Mouse (Mus musculus): Measurements from ENCODE around the gene Lrch1.
A peak's percentile ranks its signal among the peaks of the same experiment; 100 is the strongest.

Lrch1 gene

GRCm38 (mm10) chr14:74731221-74732078, 216.2 kb downstream of the Lrch1 start:
- no peak for DNase-seq (ENCODE audit: low read depth in 2 of 2, low spot score in 2 of 2)

GRCm38 (mm10) chr14:74723541-74723940, 224.1 kb downstream of the Lrch1 start:
- DNase-seq (ENCODE audit: low read depth in 2 of 2, low spot score in 2 of 2): no peak

- DNase-seq (ENCODE audit: low read depth in 2 of 2, low spot score in 2 of 2): peak in 1 of 2 experiments; percentile 3
Observed at GRCm38 (mm10) chr14:74709054-74709453, 238.6 kb downstream of the Lrch1 start.
